Comparison of ENCODE assay signal across 21 mouse cellular contexts in genomic region chr7:124220556-124220955, GRCm38 (mm10).
DNase-seq lines count a peak whose midpoint lies in the region; ATAC-seq and TF ChIP-seq lines count a peak whose summit lies in the region.
"Had no signal": no experiment of that assay in that cellular context is flagged by ENCODE, and none has a peak within 500 bp of the region (broad histone marks: within the 10 kb centered on the region; RNA-seq: fewer than 3 reads in every experiment).

No protein-coding gene starts in this region.

- no peaks in the 10 kb centered on the region for H3K9me3 ChIP-seq in liver, postnatal 0 days (ENCODE audit: low read length)
- H3K9me3 ChIP-seq: limb, embryonic 12.5 days; midbrain, embryonic 10.5 days; stomach, embryonic 15.5 days had no signal

- no peak overlapping the region for H3K27ac ChIP-seq in liver, postnatal 0 days (ENCODE audit: low read depth)
- H3K27ac ChIP-seq: limb, embryonic 12.5 days; liver, embryonic 14.5 days; midbrain, embryonic 10.5 days; stomach, embryonic 15.5 days had no signal

- no peaks in the 10 kb centered on the region for H3K36me3 ChIP-seq in liver, postnatal 0 days (replicated peaks; ENCODE audit: insufficient read depth, low read length)
- H3K36me3 ChIP-seq: limb, embryonic 12.5 days; midbrain, embryonic 10.5 days; stomach, embryonic 15.5 days had no signal

- WGBS in liver, postnatal 0 days (ENCODE audit: insufficient replicate concordance) = 58% methylated on average over 10 of the region's 10 CpGs

- H3K9ac ChIP-seq in liver, postnatal 0 days (replicated peaks) = no peak overlapping the region
- H3K9ac ChIP-seq: limb, embryonic 12.5 days; liver, embryonic 14.5 days; stomach, embryonic 15.5 days had no signal

- ATAC-seq in liver, postnatal 0 days = no peak
- ATAC-seq: CD4-positive, CD25-positive, alpha-beta regulatory T cell, adult 4 months; forebrain, embryonic 16.5 days; intestine, postnatal 0 days had no signal

- H3K27me3 ChIP-seq in liver, postnatal 0 days (ENCODE audit: insufficient read depth, low read length) = no peaks in the 10 kb centered on the region
- H3K27me3 ChIP-seq: limb, embryonic 12.5 days; stomach, embryonic 15.5 days had no signal

- peak; percentile 48 for DNase-seq in layer of hippocampus, adult 11-12 months (ENCODE audit: low spot score)
- DNase-seq in layer of hippocampus, adult 9-10 months (ENCODE audit: low spot score) = no peak
- peak; percentile 29 to 62 for DNase-seq in frontal cortex, adult 2 months (ENCODE audit: extremely low spot score in 1 of 2, low spot score in 1 of 2)
- DNase-seq in layer of hippocampus, adult 8-10 months (ENCODE audit: low spot score in 2 of 2) = peak; percentile 61 to 66
- DNase-seq in right cerebral cortex, adult 2 months (ENCODE audit: low spot score in 2 of 2) = peak; percentile 36 to 52
- no peak for DNase-seq in liver, postnatal 0 days
- no peak for DNase-seq in kidney, postnatal 14 days
- no peak for DNase-seq in lung, postnatal 25 days (ENCODE audit: low spot score)
- DNase-seq: adrenal gland, adult 8-10 months; cerebellum, adult 9-10 months; embryo, embryonic 11 days; kidney, postnatal 25 days; lung, postnatal 14 days; thymus, postnatal 25 days had no signal

- no peak overlapping the region for H3K4me3 ChIP-seq in liver, postnatal 0 days (ENCODE audit: low read depth, low read length)
- H3K4me3 ChIP-seq: limb, embryonic 12.5 days; midbrain, embryonic 10.5 days; stomach, embryonic 15.5 days had no signal

- no peak overlapping the region for H3K4me2 ChIP-seq in liver, postnatal 0 days (ENCODE audit: low read depth, low read length)
- H3K4me2 ChIP-seq: limb, embryonic 12.5 days; stomach, embryonic 15.5 days had no signal

- no peak for TF ChIP-seq CTCF in liver, postnatal 0 days (IDR thresholded peaks at IDR 0.05; ENCODE audit: low read depth)

- TF ChIP-seq EP300 in liver, postnatal 0 days (IDR thresholded peaks at IDR 0.05; ENCODE audit: low read depth) = no peak

- no peaks in the 10 kb centered on the region for H3K4me1 ChIP-seq in liver, postnatal 0 days (ENCODE audit: insufficient read depth)
- H3K4me1 ChIP-seq: midbrain, embryonic 10.5 days; stomach, embryonic 15.5 days had no signal

Comparison
In these comparisons a context has a peak if more than half of its experiments do, and no peak if none do; other contexts are left out.
1. DNase-seq: peak in layer of hippocampus, adult 11-12 months (single experiment), frontal cortex, adult 2 months (2 of 2), layer of hippocampus, adult 8-10 months (2 of 2) and right cerebral cortex, adult 2 months (2 of 2); none in layer of hippocampus, adult 9-10 months (single experiment), liver, postnatal 0 days (single experiment), kidney, postnatal 14 days (single experiment) and lung, postnatal 25 days (single experiment).